Mouse (Mus musculus) myocyte (in vitro differentiated cells): Measurements from ENCODE around the gene Dennd2c. TPM values are rescaled to one million over a fixed set of nuclear protein-coding genes. Genes with fewer than 3 reads are reported as not detected.
A peak's percentile ranks its signal among the peaks of the same experiment; 100 is the strongest.
"Not testable (repeated sequence)": the region's sequence is repeated elsewhere in the genome, so short reads cannot be mapped to it uniquely, and the experiment has no call there.

ENCODE experiments used
- H3K27me3 ChIP-seq: one replicate; pipeline ENCODE4 v1.6.1; 2011; ENCODE audit not compliant: control insufficient read depth, insufficient read depth, insufficient read length
- H3K36me3 ChIP-seq: one replicate; pipeline ENCODE4 v1.6.1; 2011; ENCODE audit not compliant: control insufficient read depth, insufficient read depth
- H3K4me2 ChIP-seq: one replicate; pipeline ENCODE4 v1.6.1; 2011; ENCODE audit warnings: low read depth, control low read depth
- H3K4me3 ChIP-seq: one replicate; pipeline ENCODE4 v1.5.1; 2011; ENCODE audit warnings: mild to moderate bottlenecking, control low read depth, moderate library complexity
- H3K79me2 ChIP-seq: one replicate; pipeline ENCODE4 v1.6.1; 2011; ENCODE audit not compliant: control insufficient read depth, insufficient read depth
- H3ac ChIP-seq: one replicate; pipeline ENCODE4 v1.6.1; 2011; ENCODE audit not compliant: control insufficient read depth, insufficient read length
- CEBPB ChIP-seq: IDR thresholded peaks from 2 replicates; pipeline ENCODE4 v1.6.1; 2011; ENCODE audit warnings: mild to moderate bottlenecking, moderate library complexity; ENCODE audit not compliant: poor library complexity, insufficient read depth, severe bottlenecking
- E2F4 ChIP-seq: IDR thresholded peaks from one replicate; pipeline ENCODE4 v1.6.1; 2011; ENCODE audit warnings: mild to moderate bottlenecking, control low read depth, moderate library complexity; ENCODE audit not compliant: insufficient read depth
- MAX ChIP-seq: IDR thresholded peaks from one replicate; pipeline ENCODE4 v1.6.1; 2011; ENCODE audit warnings: low read depth, mild to moderate bottlenecking, control low read depth
- MYOD1 ChIP-seq, 3 experiments: IDR thresholded peaks; one replicate each; pipeline ENCODE4 v1.6.1; 2011; ENCODE audit warnings: control low read depth in 2 of 3, low read depth in 2 of 3, mild to moderate bottlenecking in 2 of 3, moderate library complexity in 1 of 3; ENCODE audit not compliant: insufficient read length in 2 of 3, control insufficient read depth in 1 of 3
- MYOG ChIP-seq, 3 experiments: IDR thresholded peaks; one replicate each; pipeline ENCODE4 v1.6.1; 2011; ENCODE audit warnings: control low read depth in 2 of 3, low read depth in 2 of 3, mild to moderate bottlenecking in 2 of 3; ENCODE audit not compliant: insufficient read length in 2 of 3, control insufficient read depth in 1 of 3, insufficient read depth in 1 of 3
- POLR2A ChIP-seq: IDR thresholded peaks from one replicate; pipeline ENCODE4 v1.6.1; 2011; ENCODE audit warnings: low read depth, mild to moderate bottlenecking, control low read depth, moderate library complexity; ENCODE audit not compliant: insufficient read length
- POLR2AphosphoS2 ChIP-seq: IDR thresholded peaks from one replicate; pipeline ENCODE4 v1.6.1; 2011; ENCODE audit warnings: low read depth, control low read depth; ENCODE audit not compliant: insufficient read length
- REST ChIP-seq: IDR thresholded peaks from one replicate; pipeline ENCODE4 v1.6.1; 2011; ENCODE audit warnings: mild to moderate bottlenecking, control low read depth, moderate library complexity; ENCODE audit not compliant: insufficient read depth, insufficient read length
- SRF ChIP-seq: IDR thresholded peaks from one replicate; pipeline ENCODE4 v1.6.1; 2011; ENCODE audit warnings: low read depth; ENCODE audit not compliant: control insufficient read depth, insufficient read length
- TCF12 ChIP-seq: IDR thresholded peaks from one replicate; pipeline ENCODE4 v1.6.1; 2011; ENCODE audit warnings: mild to moderate bottlenecking, control low read depth; ENCODE audit not compliant: poor library complexity, insufficient read depth, severe bottlenecking
- TCF3 ChIP-seq: IDR thresholded peaks from one replicate; pipeline ENCODE4 v1.6.1; 2011; ENCODE audit warnings: low read depth, control low read depth; ENCODE audit not compliant: insufficient read length
- USF1 ChIP-seq: IDR thresholded peaks from one replicate; pipeline ENCODE4 v1.6.1; 2011; ENCODE audit warnings: low read depth, mild to moderate bottlenecking, control low read depth, moderate library complexity
- polyA plus RNA-seq: library from polyadenylated mRNA; unstranded; fragments of >200 nt; fragmentation: generic; extraction: Trizol; gene quantifications from one replicate; pipeline ENCODE4 v1.2.1, GENCODE M21; 2012; ENCODE audit warnings: missing spikeins

The Dennd2c gene
- polyA plus RNA-seq, 1 experiment, result 2.4 TPM

- Histone ChIP-seq H3K4me2 (no peak overlapping the region), H3K4me3 (no peak overlapping the region), H3K79me2 (no peaks in the 10 kb centered on the region), H3ac (no peak overlapping the region), H3K36me3 (no peaks in the 10 kb centered on the region), H3K27me3 (no peaks in the 10 kb centered on the region)
- TF ChIP-seq MAX (no peak), REST (no peak), E2F4 (no peak), POLR2AphosphoS2 (no peak), MYOD1 (IDR thresholded peaks at IDR 0.05; ENCODE audit: control insufficient read depth in 1 of 3, insufficient read length in 2 of 3, low read depth in 2 of 3) (no peak), USF1 (no peak), CEBPB (no peak), SRF (no peak), TCF12 (no peak), TCF3 (no peak), MYOG (IDR thresholded peaks at IDR 0.05; ENCODE audit: control insufficient read depth in 1 of 3, insufficient read depth in 1 of 3, insufficient read length in 2 of 3, low read depth in 2 of 3) (no peak), POLR2A (no peak)
These were observed 108.7 kb downstream of the Dennd2c start for GRCm38 (mm10) chr3:103211101-103211500.

DNA sequence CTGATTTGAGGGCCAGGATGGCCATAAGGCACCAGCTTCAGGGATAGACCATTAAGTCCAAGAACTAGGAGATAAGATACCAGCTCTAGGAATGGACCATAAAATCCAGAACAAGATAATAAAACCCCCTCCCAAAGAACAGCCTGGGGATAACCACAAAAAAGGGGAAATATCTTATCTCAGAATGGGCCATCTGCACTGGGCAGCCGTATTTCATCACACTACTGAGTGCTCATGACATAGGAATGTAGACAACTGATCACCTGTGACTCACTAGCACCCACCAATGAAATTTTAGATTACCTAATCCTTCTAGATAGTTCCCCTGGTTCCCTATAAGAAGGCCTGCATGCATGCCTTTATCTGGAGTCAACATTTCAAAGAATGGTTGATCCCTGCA, 109.7 kb downstream of the Dennd2c start:
- no peak overlapping the region for H3ac ChIP-seq
- H3K27me3 ChIP-seq, result no peaks in the 10 kb centered on the region
- H3K4me3 ChIP-seq, result no peak overlapping the region
- no peak overlapping the region for H3K4me2 ChIP-seq
- H3K79me2 ChIP-seq, result no peaks in the 10 kb centered on the region
- TF ChIP-seq MYOD1 (IDR thresholded peaks at IDR 0.05; ENCODE audit: control insufficient read depth in 1 of 3, insufficient read length in 2 of 3, low read depth in 2 of 3) (no peak), POLR2A (no peak), CEBPB (0 out of 2 replicates have a peak, but pooled peaks have one; percentile 43)
- H3K36me3 ChIP-seq, result no peaks in the 10 kb centered on the region

DNA sequence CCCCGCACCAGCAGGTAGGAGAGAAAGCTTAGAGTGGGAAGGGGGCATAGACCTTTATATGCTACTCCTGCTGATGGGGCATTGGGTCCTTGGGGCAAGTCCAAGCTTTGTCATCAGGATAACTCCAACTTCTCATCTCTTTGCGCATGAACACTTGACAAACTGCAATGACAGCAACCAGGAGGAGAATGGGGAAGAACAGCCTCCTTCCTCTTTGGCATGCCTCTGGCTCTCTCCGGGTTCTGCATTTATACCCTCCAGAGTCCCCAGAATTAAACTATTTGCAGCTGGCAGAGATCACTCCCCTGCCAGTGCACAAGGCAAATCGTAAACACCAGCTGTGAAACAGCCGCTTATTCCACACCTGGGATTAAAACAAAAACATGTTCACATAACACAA, 111.1 kb downstream of the Dennd2c start:
- Histone ChIP-seq H3K36me3 (no peaks in the 10 kb centered on the region), H3K4me2 (no peak overlapping the region), H3ac (no peak overlapping the region), H3K4me3 (no peak overlapping the region), H3K79me2 (no peaks in the 10 kb centered on the region), H3K27me3 (no peaks in the 10 kb centered on the region)
- TF ChIP-seq MYOG (IDR thresholded peaks at IDR 0.05; ENCODE audit: control insufficient read depth in 1 of 3, insufficient read depth in 1 of 3, insufficient read length in 2 of 3, low read depth in 2 of 3), result no peak

DNA sequence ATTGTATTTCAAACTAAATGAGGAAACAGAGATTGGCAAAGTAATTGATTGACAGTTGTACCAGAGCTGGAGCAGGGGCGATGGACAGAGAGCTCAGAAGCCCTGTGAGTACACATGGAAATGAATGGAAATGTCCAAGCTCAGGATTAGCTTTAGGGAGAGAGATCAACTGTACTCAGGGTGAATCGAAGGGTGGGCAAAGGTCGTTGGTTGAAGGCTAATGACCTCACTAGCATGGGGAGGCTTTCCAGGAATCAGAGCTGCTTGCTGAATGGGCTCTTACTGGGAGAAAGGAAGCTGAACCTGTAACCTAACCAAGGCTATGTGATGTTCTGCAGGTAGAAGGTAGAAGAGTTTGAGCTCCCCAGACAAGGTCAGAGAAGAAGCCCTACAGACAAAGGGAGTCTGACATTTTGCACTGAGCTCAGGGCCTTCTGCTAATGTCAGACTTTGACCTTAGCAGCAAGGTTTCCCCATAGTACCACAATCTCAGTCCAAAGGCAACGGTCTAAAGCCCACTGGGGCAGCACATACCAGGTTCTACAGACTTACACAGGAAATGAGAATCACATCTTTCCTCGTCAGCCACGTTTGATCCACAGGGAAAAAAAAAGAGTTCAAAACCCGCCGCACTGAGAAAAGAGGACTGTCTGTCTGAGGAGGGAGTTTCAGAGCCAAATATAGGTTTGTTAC, 112.3 kb downstream of the Dennd2c start:
- Histone ChIP-seq H3K36me3 (no peaks in the 10 kb centered on the region), H3ac (no peak overlapping the region), H3K27me3 (no peaks in the 10 kb centered on the region), H3K4me3 (no peak overlapping the region), H3K79me2 (no peaks in the 10 kb centered on the region), H3K4me2 (no peak overlapping the region)
- TF ChIP-seq MYOD1 (IDR thresholded peaks at IDR 0.05; ENCODE audit: control insufficient read depth in 1 of 3, insufficient read length in 2 of 3, low read depth in 2 of 3), result no peak
- no peak for TF ChIP-seq TCF12
- no peak for TF ChIP-seq E2F4
- TF ChIP-seq CEBPB, result no peak
- TF ChIP-seq REST, result no peak
- no peak for TF ChIP-seq MAX
- TF ChIP-seq POLR2AphosphoS2, result no peak
- TF ChIP-seq SRF, result no peak
- TF ChIP-seq MYOG (IDR thresholded peaks at IDR 0.05; ENCODE audit: control insufficient read depth in 1 of 3, insufficient read depth in 1 of 3, insufficient read length in 2 of 3, low read depth in 2 of 3), result no peak
- TF ChIP-seq TCF3, result no peak
- no peak for TF ChIP-seq POLR2A
- no peak for TF ChIP-seq USF1

- not testable (repeated sequence) for H3K4me3 ChIP-seq, H3K36me3 ChIP-seq, H3ac ChIP-seq, H3K4me2 ChIP-seq, H3K79me2 ChIP-seq, H3K27me3 ChIP-seq
These were observed 113.0 kb downstream of the Dennd2c start for GRCm38 (mm10) chr3:103215399-103215798.

Other genes with a start within 250 kb of the Dennd2c start
- gene Sycp1, start 166.5 kb upstream of the Dennd2c start, polyA plus RNA-seq, result 0.17 TPM
- gene Nr1h5, start 138.5 kb upstream of the Dennd2c start, polyA plus RNA-seq, result 0.17 TPM
- gene Sike1, start 106.9 kb upstream of the Dennd2c start, polyA plus RNA-seq, result 27.0 TPM
- 112 TPM for gene Csde1, start 82.2 kb upstream of the Dennd2c start, polyA plus RNA-seq
- 44.5 TPM for gene Nras, start 44.3 kb upstream of the Dennd2c start, polyA plus RNA-seq
- gene Ampd1, start 28.6 kb upstream of the Dennd2c start, polyA plus RNA-seq, result 2.4 TPM
- gene Bcas2, start 69.1 kb downstream of the Dennd2c start, polyA plus RNA-seq, result 71.4 TPM
- 5.6 TPM for gene Trim33, start 176.7 kb downstream of the Dennd2c start, polyA plus RNA-seq